Mouse (Mus musculus): ENCODE measurements around the gene Crocc. TPM values are rescaled to one million over a fixed set of nuclear protein-coding genes. Genes with fewer than 3 reads are reported as not detected.

Crocc gene
- polyA plus RNA-seq, 1 experiment from 2014 or later = 5.1 TPM

DNA sequence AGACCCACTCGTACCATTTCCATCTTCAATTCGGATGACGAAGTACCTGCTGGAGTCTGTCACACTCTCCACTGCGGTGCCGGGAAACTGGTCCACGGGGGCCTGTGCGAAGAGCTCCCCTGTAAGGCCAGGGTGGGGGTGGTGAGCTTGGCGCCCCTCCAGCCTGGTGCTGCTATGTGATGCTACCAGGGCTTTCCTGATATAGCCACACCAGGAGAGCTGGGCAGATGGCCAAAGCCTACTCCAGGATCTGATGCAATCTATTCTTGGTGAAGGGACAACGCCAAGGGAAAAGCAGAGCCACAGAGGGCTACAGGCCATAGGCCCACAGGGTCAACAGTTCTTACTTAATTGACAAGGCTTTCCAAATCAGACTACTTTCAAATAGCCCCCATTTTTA lies 13.3 kb upstream of the Crocc start:
- peaks cover 64% of the 10 kb centered on the region for H3K36me3 ChIP-seq (ENCODE audit: control insufficient read depth, insufficient read depth, low read length)
- H3K4me1 ChIP-seq (ENCODE audit: control insufficient read depth, insufficient read depth, low read length) = peaks cover 7% of the 10 kb centered on the region
- DNase-seq (ENCODE audit: low spot score) = no peak
- no peaks in the 10 kb centered on the region for H3K9me3 ChIP-seq (ENCODE audit: control insufficient read depth, low read length)
- no peak for ATAC-seq (ENCODE audit: low read depth)
- WGBS = 93% methylated on average over 9 of the region's 9 CpGs
- H3K27me3 ChIP-seq (replicated peaks; ENCODE audit: control insufficient read depth, insufficient read depth, low read length) = no peaks in the 10 kb centered on the region
- no peak overlapping the region for H3K4me3 ChIP-seq (ENCODE audit: low read depth, low read length)
- no peak overlapping the region for H3K4me2 ChIP-seq (ENCODE audit: low read depth, low read length)
- no peak overlapping the region for H3K9ac ChIP-seq (ENCODE audit: low read depth, low read length)
- no peak overlapping the region for H3K27ac ChIP-seq (replicated peaks; ENCODE audit: low read depth, low read length)

GRCm38 (mm10) chr4:141072502-141072901 lies 12.2 kb upstream of the Crocc start:
- Histone ChIP-seq H3K9ac (ENCODE audit: low read depth, low read length) (no peak overlapping the region), H3K9me3 (ENCODE audit: control insufficient read depth, low read length) (no peaks in the 10 kb centered on the region), H3K27ac (replicated peaks; ENCODE audit: low read depth, low read length) (no peak overlapping the region), H3K27me3 (replicated peaks; ENCODE audit: control insufficient read depth, insufficient read depth, low read length) (no peaks in the 10 kb centered on the region), H3K4me1 (ENCODE audit: control insufficient read depth, insufficient read depth, low read length) (peaks cover 7% of the 10 kb centered on the region), H3K36me3 (ENCODE audit: control insufficient read depth, insufficient read depth, low read length) (peaks cover 76% of the 10 kb centered on the region), H3K4me3 (ENCODE audit: low read depth, low read length) (no peak overlapping the region), H3K4me2 (ENCODE audit: low read depth, low read length) (no peak overlapping the region)
- DNase-seq (ENCODE audit: low spot score) (no peak), ATAC-seq (ENCODE audit: low read depth) (no peak)
- WGBS = 90% methylated on average over 11 of the region's 11 CpGs

DNA sequence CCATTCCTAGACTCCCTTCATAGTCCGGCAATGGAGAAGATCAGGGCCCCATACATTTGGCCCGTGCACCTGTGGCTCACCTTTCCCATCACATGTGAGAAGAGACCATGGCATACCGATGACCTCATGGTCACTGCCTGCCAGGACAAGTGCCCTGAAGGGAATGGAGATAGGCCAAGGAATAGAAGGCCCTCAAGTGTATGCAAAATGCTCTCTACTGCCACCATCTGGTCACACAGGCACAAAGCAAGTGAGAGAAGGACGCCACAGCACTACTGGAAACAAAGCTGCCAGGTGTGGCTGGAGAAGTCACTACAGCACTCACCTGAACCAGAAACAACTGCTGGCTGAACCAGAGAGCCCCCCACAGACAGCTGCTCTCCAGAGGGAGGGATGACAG lies 9.4 kb upstream of the Crocc start:
- Histone ChIP-seq H3K4me2 (ENCODE audit: low read depth, low read length) (no peak overlapping the region), H3K9ac (ENCODE audit: low read depth, low read length) (no peak overlapping the region), H3K27ac (replicated peaks; ENCODE audit: low read depth, low read length) (no peak overlapping the region), H3K36me3 (ENCODE audit: control insufficient read depth, insufficient read depth, low read length) (peaks cover 90% of the 10 kb centered on the region), H3K4me3 (ENCODE audit: low read depth, low read length) (no peak overlapping the region), H3K9me3 (ENCODE audit: control insufficient read depth, low read length) (no peaks in the 10 kb centered on the region), H3K4me1 (ENCODE audit: control insufficient read depth, insufficient read depth, low read length) (no peaks in the 10 kb centered on the region), H3K27me3 (replicated peaks; ENCODE audit: control insufficient read depth, insufficient read depth, low read length) (no peaks in the 10 kb centered on the region)
- WGBS = 59% methylated on average over 4 of the region's 4 CpGs
- peak; percentile 40 for DNase-seq (ENCODE audit: low spot score)
- no peak for ATAC-seq (ENCODE audit: low read depth)

DNA sequence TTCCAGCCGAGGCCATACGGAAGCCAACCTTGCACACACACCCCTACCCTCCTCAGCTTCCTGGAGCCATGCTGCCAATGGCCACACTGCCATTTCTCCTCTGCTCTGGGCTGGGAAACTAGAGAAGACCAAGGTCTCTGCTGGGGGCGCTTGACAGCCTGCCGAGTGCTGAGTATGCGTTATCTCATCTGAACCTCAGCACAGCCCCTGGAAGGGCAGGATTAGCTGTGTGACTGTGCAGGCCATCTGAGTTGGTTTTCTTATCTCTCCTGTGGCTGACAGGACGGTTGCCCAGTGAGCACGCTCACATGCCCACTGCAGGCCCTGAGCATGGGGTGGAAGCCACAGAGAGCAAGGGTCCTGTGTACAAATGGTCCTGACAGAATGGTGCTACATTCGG lies 8.3 kb upstream of the Crocc start:
- H3K36me3 ChIP-seq (ENCODE audit: control insufficient read depth, insufficient read depth, low read length) = peaks cover 82% of the 10 kb centered on the region
- H3K4me3 ChIP-seq (ENCODE audit: low read depth, low read length) = no peak overlapping the region
- H3K27ac ChIP-seq (replicated peaks; ENCODE audit: low read depth, low read length) = no peak overlapping the region
- no peak overlapping the region for H3K4me2 ChIP-seq (ENCODE audit: low read depth, low read length)
- ATAC-seq (ENCODE audit: low read depth) (no peak), DNase-seq (ENCODE audit: low spot score) (no peak)
- no peaks in the 10 kb centered on the region for H3K4me1 ChIP-seq (ENCODE audit: control insufficient read depth, insufficient read depth, low read length)
- H3K9ac ChIP-seq (ENCODE audit: low read depth, low read length) = no peak overlapping the region
- 92% methylated on average over 8 of the region's 8 CpGs for WGBS
- no peaks in the 10 kb centered on the region for H3K27me3 ChIP-seq (replicated peaks; ENCODE audit: control insufficient read depth, insufficient read depth, low read length)
- H3K9me3 ChIP-seq (ENCODE audit: control insufficient read depth, low read length) = no peaks in the 10 kb centered on the region

DNA sequence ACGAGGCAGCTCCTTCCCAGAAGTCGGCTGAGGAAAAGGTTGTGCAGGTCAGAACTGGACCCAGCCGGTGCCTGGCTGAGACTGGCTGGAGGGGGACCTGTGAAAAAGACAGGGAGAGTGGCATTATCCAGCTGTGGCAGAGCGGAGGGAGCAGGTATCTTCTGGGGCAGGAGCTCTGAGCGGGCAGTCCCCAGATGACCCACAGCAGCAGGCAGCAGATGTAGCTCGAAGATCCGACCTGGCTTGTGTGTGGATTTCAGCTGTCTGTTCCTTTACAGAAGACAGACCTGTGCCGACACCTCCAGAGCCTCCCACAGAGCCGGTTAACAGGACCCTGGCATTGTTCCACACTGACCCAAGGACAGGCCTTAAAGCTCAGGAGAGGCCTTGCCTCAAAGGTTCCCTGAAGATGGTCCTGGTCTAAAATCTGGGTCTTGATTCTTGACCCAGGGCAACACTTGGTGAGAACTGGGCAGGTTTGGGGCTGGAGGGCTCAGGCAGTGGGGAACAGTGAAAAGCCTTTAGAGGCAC lies 7.2 kb upstream of the Crocc start:
- Histone ChIP-seq H3K9ac (ENCODE audit: low read depth, low read length) (no peak overlapping the region), H3K4me2 (ENCODE audit: low read depth, low read length) (no peak overlapping the region), H3K36me3 (ENCODE audit: control insufficient read depth, insufficient read depth, low read length) (peaks cover 73% of the 10 kb centered on the region), H3K9me3 (ENCODE audit: control insufficient read depth, low read length) (no peaks in the 10 kb centered on the region), H3K27me3 (replicated peaks; ENCODE audit: control insufficient read depth, insufficient read depth, low read length) (no peaks in the 10 kb centered on the region), H3K27ac (replicated peaks; ENCODE audit: low read depth, low read length) (no peak overlapping the region), H3K4me1 (ENCODE audit: control insufficient read depth, insufficient read depth, low read length) (no peaks in the 10 kb centered on the region), H3K4me3 (ENCODE audit: low read depth, low read length) (no peak overlapping the region)
- WGBS = 85% methylated on average over 9 of the region's 9 CpGs
- no peak for DNase-seq (ENCODE audit: low spot score)
- no peak for ATAC-seq (ENCODE audit: low read depth)

GRCm38 (mm10) chr4:141066709-141067515 lies 6.6 kb upstream of the Crocc start:
- Histone ChIP-seq H3K9ac (ENCODE audit: low read depth, low read length) (no peak overlapping the region), H3K9me3 (ENCODE audit: control insufficient read depth, low read length) (no peaks in the 10 kb centered on the region), H3K36me3 (ENCODE audit: control insufficient read depth, insufficient read depth, low read length) (peaks cover 66% of the 10 kb centered on the region), H3K27ac (replicated peaks; ENCODE audit: low read depth, low read length) (no peak overlapping the region), H3K27me3 (replicated peaks; ENCODE audit: control insufficient read depth, insufficient read depth, low read length) (no peaks in the 10 kb centered on the region), H3K4me3 (ENCODE audit: low read depth, low read length) (no peak overlapping the region), H3K4me1 (ENCODE audit: control insufficient read depth, insufficient read depth, low read length) (no peaks in the 10 kb centered on the region), H3K4me2 (ENCODE audit: low read depth, low read length) (no peak overlapping the region)
- 79% methylated on average over 10 of the region's 12 CpGs for WGBS
- DNase-seq (ENCODE audit: low spot score) (no peak), ATAC-seq (ENCODE audit: low read depth) (no peak)

DNA sequence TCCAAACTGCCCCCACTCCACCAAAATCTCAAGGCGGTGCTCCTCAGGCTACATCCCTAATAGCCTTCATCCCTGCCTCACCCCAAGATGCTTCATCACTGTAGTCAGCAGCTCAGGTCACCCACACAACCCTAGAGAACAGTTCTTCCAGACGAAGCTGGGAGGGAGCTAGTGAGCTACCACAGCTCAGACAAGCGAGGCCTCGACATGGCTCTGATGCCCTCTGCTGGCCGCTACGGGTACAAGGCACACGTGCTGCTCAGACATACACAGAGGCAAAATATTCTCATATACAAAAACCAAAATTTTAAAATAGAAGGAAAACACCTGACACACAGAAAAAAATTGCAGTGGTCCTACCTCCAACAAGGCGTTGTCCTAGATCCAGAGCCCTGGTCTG lies 4.8 kb upstream of the Crocc start:
- ATAC-seq (ENCODE audit: low read depth) (no peak), DNase-seq (ENCODE audit: low spot score) (peak; percentile 91)
- 8% methylated on average over 8 of the region's 8 CpGs for WGBS
- Histone ChIP-seq H3K4me3 (ENCODE audit: low read depth, low read length) (no peak overlapping the region), H3K27me3 (replicated peaks; ENCODE audit: control insufficient read depth, insufficient read depth, low read length) (no peaks in the 10 kb centered on the region), H3K9me3 (ENCODE audit: control insufficient read depth, low read length) (no peaks in the 10 kb centered on the region), H3K4me2 (ENCODE audit: low read depth, low read length) (no peak overlapping the region), H3K4me1 (ENCODE audit: control insufficient read depth, insufficient read depth, low read length) (no peaks in the 10 kb centered on the region), H3K27ac (replicated peaks; ENCODE audit: low read depth, low read length) (no peak overlapping the region), H3K36me3 (ENCODE audit: control insufficient read depth, insufficient read depth, low read length) (peaks cover 48% of the 10 kb centered on the region), H3K9ac (ENCODE audit: low read depth, low read length) (no peak overlapping the region)

- no peak overlapping the region for H3K27ac ChIP-seq (replicated peaks; ENCODE audit: low read depth, low read length)
- H3K4me3 ChIP-seq (ENCODE audit: low read depth, low read length) = no peak overlapping the region
- H3K9ac ChIP-seq (ENCODE audit: low read depth, low read length) = no peak overlapping the region
- DNase-seq (ENCODE audit: low spot score) (no peak), ATAC-seq (ENCODE audit: low read depth) (no peak)
- H3K9me3 ChIP-seq (ENCODE audit: control insufficient read depth, low read length) = no peaks in the 10 kb centered on the region
- no peaks in the 10 kb centered on the region for H3K27me3 ChIP-seq (replicated peaks; ENCODE audit: control insufficient read depth, insufficient read depth, low read length)
- no peak overlapping the region for H3K4me2 ChIP-seq (ENCODE audit: low read depth, low read length)
- peaks cover 40% of the 10 kb centered on the region for H3K36me3 ChIP-seq (ENCODE audit: control insufficient read depth, insufficient read depth, low read length)
- H3K4me1 ChIP-seq (ENCODE audit: control insufficient read depth, insufficient read depth, low read length) = peaks cover 4% of the 10 kb centered on the region; the same call in 1 of the 2 replicates
- 87% methylated on average over 4 of the region's 4 CpGs for WGBS
Observed at GRCm38 (mm10) chr4:141064104-141064659, 3.8 kb upstream of the Crocc start.
